Mouse (Mus musculus): Measurements from ENCODE around the gene Arhgap40. TPM values are rescaled to one million over a fixed set of nuclear protein-coding genes. Genes with fewer than 3 reads are reported as not detected.

The Arhgap40 gene
- not detected for total RNA-seq (2023)

DNA sequence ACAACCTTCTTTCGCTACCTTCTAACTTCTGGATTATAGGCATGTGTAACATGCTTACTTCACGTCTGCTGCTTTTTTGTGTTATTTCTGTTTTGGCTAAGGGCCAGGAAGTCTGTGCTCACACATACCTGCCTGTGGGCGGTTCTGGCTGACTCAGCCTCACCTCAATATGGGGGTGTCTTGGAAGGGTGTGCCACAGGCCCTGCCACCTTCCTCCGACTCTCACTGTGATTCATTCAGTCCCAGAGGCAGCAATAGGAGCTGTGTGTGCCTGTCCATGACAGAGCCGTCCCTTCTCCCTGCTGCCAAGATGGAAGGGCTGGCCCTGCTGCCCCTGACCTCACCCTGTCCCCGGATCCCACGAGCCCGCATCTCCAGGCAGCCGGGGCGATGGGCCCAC, at the start of gene Arhgap40:
TSS of gene Arhgap40 (plus strand) at position 269 of the 400 bp plus-strand sequence.

DNA sequence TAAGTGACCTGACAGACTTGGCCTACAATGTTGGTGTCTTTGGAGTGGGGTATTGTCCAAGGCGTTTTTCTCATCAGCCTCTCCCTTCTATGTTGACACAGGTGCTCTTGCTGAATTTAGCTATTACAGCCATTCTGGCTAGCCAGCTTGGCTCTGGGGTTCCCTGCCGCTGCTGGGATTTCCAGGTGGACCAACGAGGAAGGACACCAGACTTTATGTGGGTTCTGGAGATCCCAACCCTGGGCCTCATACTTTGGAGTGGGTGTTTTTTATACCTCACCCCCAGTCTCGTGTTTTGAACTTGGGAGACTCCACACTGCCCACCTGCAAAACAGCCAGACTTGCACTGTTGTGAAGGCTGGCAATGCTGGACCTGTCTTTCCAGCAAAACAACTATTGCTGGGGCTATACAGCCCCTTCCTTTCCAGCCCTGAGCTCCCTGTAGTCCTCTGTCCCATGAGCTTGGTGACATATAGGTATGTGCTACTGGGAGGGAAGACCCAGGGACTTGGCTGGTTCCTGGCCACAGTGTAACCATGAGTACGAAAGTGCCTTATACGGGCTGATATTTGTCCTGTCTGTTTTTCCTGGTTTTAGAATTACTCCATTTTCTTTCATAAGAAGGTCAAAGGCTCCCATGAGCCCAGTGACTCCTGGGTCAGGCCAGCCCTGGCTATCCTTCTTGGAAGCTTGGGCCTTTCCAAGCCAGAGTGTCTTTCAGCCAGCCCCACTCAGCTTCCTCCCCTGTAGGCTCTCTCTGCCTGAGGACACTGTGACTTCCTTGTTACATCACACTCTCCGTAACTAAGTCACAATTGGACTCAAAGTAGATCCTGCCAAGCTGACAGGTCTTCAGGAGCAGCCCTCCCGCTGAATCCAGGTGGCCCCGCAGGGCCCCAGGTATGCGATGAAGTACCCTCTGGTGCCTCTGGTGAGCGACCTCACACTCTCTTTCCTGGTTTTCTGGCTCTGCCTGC, 10.5 kb upstream of the Arhgap40 start, which contains the start of gene Adig:
TSS of gene Adig (plus strand) at position 777 of the 977 bp plus-strand sequence.

Other genes starting within 250 kb of the Arhgap40 start
- gene Lbp, start 206.3 kb upstream of the Arhgap40 start, total RNA-seq (2023), result 10 to 100 TPM; 47.6 to 63.5 TPM
- under 1 TPM in 1 of 2 experiments, not detected in 1; 0.07 TPM for gene Snhg11, start 137.2 kb upstream of the Arhgap40 start, total RNA-seq (2023)
- 10 to 100 TPM; 45.2 to 50.3 TPM for gene Ralgapb, start 102.9 kb upstream of the Arhgap40 start, total RNA-seq (2023)
- gene Adig, start 10.2 kb upstream of the Arhgap40 start, total RNA-seq (2023), result not detected
- under 1 TPM; 0.68 to 0.93 TPM for gene Slc32a1, start 98.0 kb downstream of the Arhgap40 start, total RNA-seq (2023)
- 10 to 100 TPM; 22.0 to 23.3 TPM for gene Actr5, start 112.1 kb downstream of the Arhgap40 start, total RNA-seq (2023)
- gene Ppp1r16b, start 152.6 kb downstream of the Arhgap40 start, total RNA-seq (2023), result 1 to 10 TPM; 1.6 to 3.1 TPM

Measured in neutrophil, adult 59 days (primary cell).